ENCODE assay signal across 11 mouse cellular contexts in the genomic region with DNA sequence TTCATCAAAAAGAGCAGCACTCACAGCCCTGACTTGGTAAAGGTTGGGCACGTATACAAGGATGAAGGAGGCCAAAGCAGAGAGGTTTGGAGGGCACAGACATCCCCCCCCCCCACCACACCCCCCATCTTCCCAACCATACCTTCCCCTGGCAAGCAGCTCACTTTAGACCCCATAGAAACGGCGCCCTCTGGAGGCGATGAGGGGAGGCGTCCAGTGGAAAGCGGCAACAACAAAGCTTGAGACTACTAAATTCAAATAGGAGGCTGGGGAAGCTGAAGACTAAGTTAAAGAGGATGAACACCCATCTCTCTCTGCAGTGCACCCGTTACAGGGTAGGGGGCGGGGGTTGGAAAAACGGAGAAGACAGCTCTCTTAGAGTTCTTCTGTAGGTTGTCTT. TPM values are rescaled to one million over a fixed set of nuclear protein-coding genes. Genes with fewer than 3 reads are reported as not detected.
DNase-seq lines count a peak whose midpoint lies in the region; ATAC-seq and TF ChIP-seq lines count a peak whose summit lies in the region.
"Had no signal": no experiment of that assay in that cellular context is flagged by ENCODE, and none has a peak within 500 bp of the region (broad histone marks: within the 10 kb centered on the region; RNA-seq: fewer than 3 reads in every experiment).

No protein-coding gene starts in this region.

- no peaks in the 10 kb centered on the region for H3K27me3 ChIP-seq in liver, adult 2 months (ENCODE audit: control insufficient read depth, insufficient read depth, low read length)
- no peaks in the 10 kb centered on the region for H3K27me3 ChIP-seq in liver, embryonic 12.5 days (replicated peaks)
- no peaks in the 10 kb centered on the region for H3K27me3 ChIP-seq in forebrain, embryonic 13.5 days
- H3K27me3 ChIP-seq: midbrain, embryonic 12.5 days had no signal

- H3K79me2 ChIP-seq in liver, adult 2 months (ENCODE audit: control insufficient read depth, insufficient read depth, low read length) = no peaks in the 10 kb centered on the region

- no peak for ATAC-seq in liver, embryonic 12.5 days
- ATAC-seq in forebrain, embryonic 13.5 days = no peak

- H3K4me2 ChIP-seq in liver, embryonic 12.5 days = no peak overlapping the region
- no peak overlapping the region for H3K4me2 ChIP-seq in forebrain, embryonic 13.5 days
- H3K4me2 ChIP-seq: limb, embryonic 12.5 days; midbrain, embryonic 12.5 days had no signal

- in situ Hi-C loops in ES-E14 (cut with MboI; ENCODE audit: low sequenced_read_pairs in 2 of 2, unreplicated experiment in 2 of 2) = no loop called here

- no peak for TF ChIP-seq POLR2A in liver, adult 2 months (IDR thresholded peaks at IDR 0.05; ENCODE audit: extremely low read depth, insufficient read depth, low read length)

- no peaks in the 10 kb centered on the region for H3K36me3 ChIP-seq in liver, adult 2 months (ENCODE audit: control insufficient read depth, insufficient read depth, low read length)
- no peaks in the 10 kb centered on the region for H3K36me3 ChIP-seq in liver, embryonic 12.5 days
- no peaks in the 10 kb centered on the region for H3K36me3 ChIP-seq in ES-E14 (ENCODE audit: control insufficient read depth, insufficient read depth, low read length, poor library complexity, severe bottlenecking)
- no peaks in the 10 kb centered on the region for H3K36me3 ChIP-seq in forebrain, embryonic 13.5 days (ENCODE audit: poor library complexity, severe bottlenecking)
- H3K36me3 ChIP-seq: limb, embryonic 12.5 days; midbrain, embryonic 12.5 days had no signal

- 35% methylated on average over 9 of the region's 9 CpGs for WGBS in liver, adult 2 months
- 28% methylated on average over 9 of the region's 9 CpGs for WGBS in liver, embryonic 12.5 days (ENCODE audit: insufficient replicate concordance)
- WGBS in forebrain, embryonic 13.5 days = 31% methylated on average over 9 of the region's 9 CpGs

- no peaks in the 10 kb centered on the region for H3K9me3 ChIP-seq in liver, embryonic 12.5 days (replicated peaks)
- no peaks in the 10 kb centered on the region for H3K9me3 ChIP-seq in ES-E14 (ENCODE audit: control insufficient read depth, insufficient read depth, low read depth, low read length)
- H3K9me3 ChIP-seq in forebrain, embryonic 13.5 days (replicated peaks) = no peaks in the 10 kb centered on the region
- H3K9me3 ChIP-seq: limb, embryonic 12.5 days; midbrain, embryonic 12.5 days had no signal

- no peaks in the 10 kb centered on the region for H3K4me1 ChIP-seq in liver, adult 2 months (ENCODE audit: control insufficient read depth, insufficient read depth, low read length)
- peaks cover 15% of the 10 kb centered on the region for H3K4me1 ChIP-seq in liver, embryonic 12.5 days
- no peaks in the 10 kb centered on the region for H3K4me1 ChIP-seq in ES-E14 (ENCODE audit: control insufficient read depth in 2 of 2, insufficient read depth in 2 of 2, low read length in 2 of 2, poor library complexity in 1 of 2)
- H3K4me1 ChIP-seq in forebrain, embryonic 13.5 days = no peaks in the 10 kb centered on the region
- H3K4me1 ChIP-seq: midbrain, embryonic 12.5 days had no signal

- no peak overlapping the region for H3K27ac ChIP-seq in liver, adult 2 months (replicated peaks; ENCODE audit: insufficient read depth, low read depth, low read length)
- H3K27ac ChIP-seq in liver, embryonic 12.5 days = no peak overlapping the region
- H3K27ac ChIP-seq in ES-E14 (ENCODE audit: insufficient read depth, low read depth, low read length, poor library complexity, severe bottlenecking) = no peak overlapping the region
- no peak overlapping the region for H3K27ac ChIP-seq in forebrain, embryonic 13.5 days
- H3K27ac ChIP-seq: limb, embryonic 12.5 days; midbrain, embryonic 12.5 days had no signal

- TF ChIP-seq CTCF in liver, adult 2 months (IDR thresholded peaks at IDR 0.05; ENCODE audit: low read depth, low read length) = peak; percentile 31; the same call in 1 of the 2 replicates

- peak; percentile 42 for DNase-seq in embryo, embryonic 10.5 days (ENCODE audit: low spot score)
- DNase-seq in embryo, embryonic 9.5 days (ENCODE audit: extremely low spot score) = no peak
- DNase-seq in liver, adult 2 months (ENCODE audit: extremely low read depth, low read depth, low spot score) = no peak
- DNase-seq in ES-E14 (ENCODE audit: low read depth, low spot score) = peak; percentile 50
- peak; percentile 48 for DNase-seq in lung, postnatal 10 days
- DNase-seq in right cerebral cortex, postnatal 4 days = no peak
- DNase-seq: heart, postnatal 14 days had no signal

- H3K9ac ChIP-seq in liver, adult 2 months (ENCODE audit: low read depth, low read length) = no peak overlapping the region
- H3K9ac ChIP-seq in liver, embryonic 12.5 days = no peak overlapping the region
- no peak overlapping the region for H3K9ac ChIP-seq in ES-E14 (ENCODE audit: insufficient read depth, low read depth, low read length, poor library complexity, severe bottlenecking)
- no peak overlapping the region for H3K9ac ChIP-seq in forebrain, embryonic 13.5 days
- H3K9ac ChIP-seq: limb, embryonic 12.5 days; midbrain, embryonic 12.5 days had no signal

- H3K4me3 ChIP-seq in liver, adult 2 months (ENCODE audit: insufficient read depth, low read depth, low read length) = no peak overlapping the region
- no peak overlapping the region for H3K4me3 ChIP-seq in liver, embryonic 12.5 days
- H3K4me3 ChIP-seq in ES-E14 (ENCODE audit: insufficient read depth in 1 of 2, low read depth in 1 of 2, low read length in 2 of 2, poor library complexity in 1 of 2, severe bottlenecking in 1 of 2) = no peak overlapping the region
- H3K4me3 ChIP-seq in forebrain, embryonic 13.5 days = no peak overlapping the region
- H3K4me3 ChIP-seq: limb, embryonic 12.5 days; midbrain, embryonic 12.5 days had no signal

TF ChIP-seq in ES-E14, 5 proteins besides CTCF, POLR2A, EP300 and RAD21:
- TF ChIP-seq ZNF384 (IDR thresholded peaks at IDR 0.05; ENCODE audit: low read depth, low read length) (no peak), CHD2 (IDR thresholded peaks at IDR 0.05; ENCODE audit: low read depth, low read length) (no peak), HCFC1 (IDR thresholded peaks at IDR 0.05; ENCODE audit: borderline replicate concordance, insufficient read depth, low read length) (no peak), ZC3H11A (IDR thresholded peaks at IDR 0.05; ENCODE audit: borderline replicate concordance, low read depth, low read length) (no peak), MAFK (IDR thresholded peaks at IDR 0.05; ENCODE audit: insufficient read depth, low read depth, low read length) (no peak)
TF ChIP-seq in ES-E14: peak in this region for 0.

RNA-seq across cellular contexts. Expression of a gene that starts 38.1 kb away (rescaled TPM):
- total RNA-seq in liver, adult 2 months (2014; rRNA removed) = 2.7 and 4.7 TPM in 2 replicates
- polyA plus RNA-seq in liver, adult 2 months (2012; rRNA removed) = 11.6 and 13.6 TPM in 2 replicates
- 8.0 and 12.3 TPM in 2 replicates for polyA plus RNA-seq in liver, embryonic 12.5 days (2016; fragmentation: Nextera tagmentation; extraction: Ambion mirVana)
- total RNA-seq in ES-E14 (2012; rRNA removed) = not detected in 2 replicates
- 0.25 and 0.37 TPM in 2 replicates for polyA plus RNA-seq in forebrain, embryonic 13.5 days (2015; fragmentation: Nextera tagmentation; extraction: Ambion mirVana)
- polyA plus RNA-seq: midbrain, embryonic 12.5 days had no signal

Comparison
In these comparisons a context has a peak if more than half of its experiments do, and no peak if none do; other contexts are left out.
1. DNase-seq: peak in embryo, embryonic 10.5 days (single experiment), ES-E14 (single experiment) and lung, postnatal 10 days (single experiment); none in embryo, embryonic 9.5 days (single experiment), liver, adult 2 months (single experiment) and right cerebral cortex, postnatal 4 days (single experiment).